Mouse (Mus musculus) skeletal muscle tissue, adult 2 months (tissue): ENCODE measurements around the gene Smox.
A peak's percentile ranks its signal among the peaks of the same experiment; 100 is the strongest.
"Not testable (repeated sequence)": the region's sequence is repeated elsewhere in the genome, so short reads cannot be mapped to it uniquely, and the experiment has no call there.

Experiments used
- DNase-seq: peaks from one replicate; pipeline ENCODE4 v3.0.0-alpha.2; 2012; ENCODE audit warnings: low read depth, low spot score

Gene Smox

GRCm38 (mm10) chr2:131491196-131491595 is at the start of gene Smox:
Gene Smox (plus strand): TSS chr2:131491496.
- no peak for DNase-seq

GRCm38 (mm10) chr2:131443084-131443890 is 48.0 kb upstream of the Smox start:
- DNase-seq = no peak

- DNase-seq = no peak
Observed at GRCm38 (mm10) chr2:131443891-131444190, 47.5 kb upstream of the Smox start.

- no peak for DNase-seq
Observed at GRCm38 (mm10) chr2:131446416-131446982, 44.8 kb upstream of the Smox start.

- DNase-seq = peak; percentile 64
Observed at GRCm38 (mm10) chr2:131447566-131448330, 43.5 kb upstream of the Smox start.

GRCm38 (mm10) chr2:131448353-131448752 is 42.9 kb upstream of the Smox start:
- no peak for DNase-seq

- no peak for DNase-seq
Observed at GRCm38 (mm10) chr2:131449720-131450119, 41.6 kb upstream of the Smox start.

GRCm38 (mm10) chr2:131450491-131450890 is 40.8 kb upstream of the Smox start:
- no peak for DNase-seq

- no peak for DNase-seq
Observed at GRCm38 (mm10) chr2:131457728-131458127, 33.6 kb upstream of the Smox start.

- peak; percentile 57 for DNase-seq
Observed at GRCm38 (mm10) chr2:131460946-131461682, 30.2 kb upstream of the Smox start.

- DNase-seq = no peak
Observed at GRCm38 (mm10) chr2:131462991-131463390, 28.3 kb upstream of the Smox start.

- no peak for DNase-seq
Observed at GRCm38 (mm10) chr2:131464147-131464546, 27.1 kb upstream of the Smox start.

GRCm38 (mm10) chr2:131466732-131467131 is 24.6 kb upstream of the Smox start:
- no peak for DNase-seq

- peak; percentile 70 for DNase-seq
Observed at GRCm38 (mm10) chr2:131469916-131470315, 21.4 kb upstream of the Smox start.

- DNase-seq = no peak
Observed at GRCm38 (mm10) chr2:131473749-131474148, 17.5 kb upstream of the Smox start.

- DNase-seq = not testable (repeated sequence)
Observed at GRCm38 (mm10) chr2:131477105-131477504, 14.2 kb upstream of the Smox start.

GRCm38 (mm10) chr2:131477917-131478316 is 13.4 kb upstream of the Smox start:
- DNase-seq = no peak

- no peak for DNase-seq
Observed at GRCm38 (mm10) chr2:131478349-131478748, 12.9 kb upstream of the Smox start.

- DNase-seq = no peak
Observed at GRCm38 (mm10) chr2:131478916-131479315, 12.4 kb upstream of the Smox start.

GRCm38 (mm10) chr2:131481733-131482132 is 9.6 kb upstream of the Smox start:
- no peak for DNase-seq

GRCm38 (mm10) chr2:131482478-131482877 is 8.8 kb upstream of the Smox start:
- DNase-seq = no peak

- no peak for DNase-seq
Observed at GRCm38 (mm10) chr2:131483562-131483961, 7.7 kb upstream of the Smox start.
